Mouse (Mus musculus) skeletal muscle tissue, adult 2 months (tissue): ENCODE data around the gene Gucy2f.
"Not testable (repeated sequence)": the region's sequence is repeated elsewhere in the genome, so short reads cannot be mapped to it uniquely, and the experiment has no call there.

Source experiments
- DNase-seq: peaks from one replicate; pipeline ENCODE4 v3.0.0-alpha.2; 2012; ENCODE audit warnings: low read depth, low spot score

Gucy2f gene

DNA sequence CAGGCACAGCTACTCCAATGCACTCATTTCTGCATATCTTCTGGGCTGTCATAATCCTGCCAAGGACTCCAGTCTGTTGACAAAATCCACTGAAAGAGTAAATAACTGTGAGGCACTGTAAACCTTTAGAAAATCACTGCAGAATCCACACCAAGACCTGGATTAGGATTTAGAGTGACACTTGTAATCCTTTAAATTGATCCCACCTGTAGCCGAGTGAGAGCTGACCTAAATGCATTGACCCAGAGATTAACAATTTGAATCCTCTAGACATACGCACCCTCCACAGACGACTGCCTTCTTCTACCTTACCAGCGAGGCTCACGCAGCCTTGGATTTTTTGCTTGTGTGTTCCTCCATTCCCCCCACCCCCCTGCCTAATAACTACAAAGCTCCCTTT lies at the start of gene Gucy2f:
Gucy2f (minus strand) TSS at position 101 of the 400 bp plus-strand sequence.
- DNase-seq, result no peak

DNA sequence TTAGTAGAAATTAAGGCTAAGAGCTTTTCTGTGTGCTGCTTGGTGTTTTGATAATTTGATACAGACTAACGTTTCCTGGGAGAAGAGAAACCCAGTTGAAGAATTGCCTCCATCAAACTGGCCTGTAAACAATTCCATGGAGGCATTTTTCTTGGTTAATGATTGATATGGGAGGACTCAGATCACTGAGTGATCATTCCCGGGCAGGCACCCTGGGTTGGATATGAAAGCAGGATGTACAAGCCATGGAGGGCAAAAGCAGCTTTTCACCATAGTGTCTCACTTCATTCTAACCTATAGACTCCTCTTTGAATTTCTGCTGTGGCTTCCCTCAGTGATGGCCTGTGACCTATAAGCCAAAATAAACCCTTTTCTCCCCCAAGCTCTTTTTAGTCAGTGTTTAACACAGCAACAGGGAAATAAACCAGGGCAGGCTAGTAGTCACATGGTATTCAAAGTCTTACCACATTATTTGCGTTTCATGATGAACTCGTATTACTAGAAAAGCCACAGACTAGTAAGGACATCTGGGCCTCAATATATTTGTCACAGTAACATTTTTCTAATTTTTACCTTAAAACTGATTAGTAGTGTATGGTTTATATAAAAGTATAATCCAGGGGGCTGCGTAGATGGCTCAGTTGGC lies 49.1 kb upstream of the Gucy2f start:
- no peak for DNase-seq

DNA sequence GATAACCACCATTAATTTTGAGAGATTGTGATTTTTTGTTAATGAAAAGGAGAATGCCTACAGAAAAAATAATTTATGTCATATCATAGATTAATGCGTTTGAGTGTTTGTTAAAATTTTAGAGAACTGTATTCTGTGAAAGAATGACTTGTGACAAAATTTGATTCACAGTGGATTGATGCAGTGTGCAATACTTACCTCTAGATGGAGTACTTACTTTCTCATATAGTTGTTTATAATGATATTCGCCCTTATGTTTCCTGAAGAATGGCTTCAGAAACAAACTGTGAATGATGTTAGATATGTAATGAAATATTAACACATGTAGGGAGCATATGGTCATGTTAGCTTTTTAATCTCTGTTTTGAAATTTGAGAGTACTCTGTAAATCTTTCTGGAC lies 40.4 kb upstream of the Gucy2f start:
- DNase-seq, result no peak

DNA sequence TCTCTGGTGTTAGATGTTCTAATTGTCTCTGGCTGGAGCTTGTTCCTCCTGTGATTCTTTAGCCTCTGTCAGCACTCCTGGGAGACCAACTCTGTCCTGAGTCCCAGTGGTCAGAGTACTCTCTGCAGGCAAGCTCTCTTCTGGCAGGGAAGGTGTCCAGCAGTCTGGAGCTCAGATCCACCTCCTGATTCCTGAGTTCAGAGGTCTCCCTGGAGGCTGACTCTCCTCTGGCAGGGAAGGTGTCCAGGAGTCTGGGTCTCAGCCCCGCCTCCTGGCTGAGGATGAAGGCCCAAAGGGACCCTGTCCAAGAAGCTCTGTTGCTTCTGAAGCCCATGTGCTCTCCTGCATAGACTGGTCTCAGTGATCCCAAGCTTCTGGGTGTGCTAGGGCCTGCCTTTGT lies 39.4 kb upstream of the Gucy2f start:
- not testable (repeated sequence) for DNase-seq

DNA sequence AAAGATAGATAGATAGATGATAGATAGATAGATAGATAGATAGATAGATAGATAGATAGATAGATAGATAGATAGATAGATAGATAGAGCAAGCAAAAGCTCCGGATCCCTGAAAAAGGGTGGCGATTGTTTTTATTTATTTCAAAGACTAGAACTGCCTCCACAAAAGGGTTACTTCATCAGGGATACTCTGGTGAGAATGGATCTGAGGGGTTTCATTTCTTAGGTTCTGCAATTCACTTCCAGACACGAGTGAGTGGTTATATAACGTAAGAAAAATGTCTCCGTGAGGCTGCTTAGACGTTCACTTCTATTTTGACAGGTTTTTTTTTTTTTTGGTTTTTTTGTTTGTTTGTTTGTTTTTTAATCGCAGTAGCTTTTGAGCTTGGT lies 32.0 kb upstream of the Gucy2f start:
- DNase-seq, result no peak

- peak; percentile 57 for DNase-seq
Observed at GRCm38 (mm10) chrX:142228055-142228768, 31.5 kb upstream of the Gucy2f start.

DNA sequence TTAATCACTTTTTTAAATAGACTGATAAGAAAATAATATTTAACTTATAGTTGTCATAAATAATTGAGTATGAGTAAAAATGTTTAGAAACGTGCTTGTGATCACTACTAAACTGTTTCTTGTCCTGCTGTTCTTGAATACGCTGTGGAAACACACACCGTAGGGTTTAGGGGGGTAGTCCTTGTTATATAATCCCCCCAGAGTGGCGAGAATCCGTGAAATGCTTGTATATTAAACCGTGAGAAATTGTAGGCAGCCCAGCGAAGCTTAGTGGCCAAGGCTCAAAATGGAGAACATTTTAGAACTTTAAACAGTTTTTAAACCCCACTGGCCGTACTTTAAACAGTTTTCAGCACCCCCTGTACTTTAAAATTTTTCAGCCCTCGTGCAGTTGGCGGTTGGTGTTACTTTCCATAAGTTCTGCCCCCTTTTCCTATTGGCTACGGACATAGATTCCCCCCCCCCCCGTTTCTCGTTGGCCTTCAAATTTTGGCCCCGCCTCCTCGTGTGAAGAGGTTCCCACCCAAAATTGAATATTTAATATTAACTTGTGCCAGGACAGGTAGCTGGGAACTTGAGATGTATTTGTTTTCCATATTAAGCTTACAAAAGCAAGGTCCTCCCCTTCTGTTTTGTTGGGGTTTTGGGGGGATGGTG lies 30.8 kb upstream of the Gucy2f start:
- DNase-seq, result peak; percentile 13

- DNase-seq, result no peak
Observed at GRCm38 (mm10) chrX:142226542-142226941, 29.8 kb upstream of the Gucy2f start, which contains the start of gene Nxt2. Gene Nxt2 (plus strand): TSS chrX:142226770.

GRCm38 (mm10) chrX:142200295-142200694 lies 3.6 kb upstream of the Gucy2f start:
- DNase-seq, result no peak

DNA sequence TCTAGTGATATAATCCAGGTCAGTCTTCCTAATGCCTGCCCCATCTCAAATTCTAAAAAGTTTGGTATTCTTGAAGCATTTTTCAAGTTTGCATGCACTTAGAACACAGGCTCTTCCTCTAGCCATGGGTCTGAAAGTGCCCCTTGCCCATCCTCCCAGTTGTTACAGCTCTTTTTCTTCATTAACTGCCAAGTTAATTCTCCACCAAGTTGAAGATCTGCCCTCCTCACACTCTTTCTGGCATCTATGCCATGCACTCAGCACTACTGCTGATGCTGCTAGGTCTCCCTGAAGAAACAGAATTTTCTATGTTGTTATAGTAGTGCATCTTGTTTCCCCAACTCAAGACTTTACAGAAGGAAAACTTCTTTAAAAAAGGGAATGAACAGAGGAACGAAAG lies 1.2 kb downstream of the Gucy2f start:
- DNase-seq, result no peak

DNA sequence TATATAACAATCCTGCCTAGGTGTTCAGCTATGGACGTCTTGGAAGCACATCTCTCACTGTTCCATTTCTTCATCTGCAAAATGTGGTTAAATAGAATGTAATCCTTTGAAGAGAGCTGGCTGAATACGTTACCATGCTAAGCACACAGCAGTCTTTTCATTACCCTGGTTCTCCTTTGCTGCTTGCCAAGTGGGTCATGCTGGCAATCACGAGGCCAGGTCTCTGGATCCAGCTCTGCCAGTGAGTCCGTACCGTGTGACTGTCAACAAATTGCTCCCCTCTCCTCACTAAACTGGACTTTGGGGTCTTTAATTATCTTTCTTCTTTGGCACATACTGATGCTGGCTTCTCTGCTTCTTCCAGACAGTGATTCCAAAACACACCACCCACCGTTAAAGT lies 2.3 kb downstream of the Gucy2f start:
- no peak for DNase-seq

- no peak for DNase-seq
Observed at GRCm38 (mm10) chrX:142190355-142190754, 6.4 kb downstream of the Gucy2f start.

- DNase-seq, result no peak
Observed at GRCm38 (mm10) chrX:142189023-142189703, 7.6 kb downstream of the Gucy2f start.

DNA sequence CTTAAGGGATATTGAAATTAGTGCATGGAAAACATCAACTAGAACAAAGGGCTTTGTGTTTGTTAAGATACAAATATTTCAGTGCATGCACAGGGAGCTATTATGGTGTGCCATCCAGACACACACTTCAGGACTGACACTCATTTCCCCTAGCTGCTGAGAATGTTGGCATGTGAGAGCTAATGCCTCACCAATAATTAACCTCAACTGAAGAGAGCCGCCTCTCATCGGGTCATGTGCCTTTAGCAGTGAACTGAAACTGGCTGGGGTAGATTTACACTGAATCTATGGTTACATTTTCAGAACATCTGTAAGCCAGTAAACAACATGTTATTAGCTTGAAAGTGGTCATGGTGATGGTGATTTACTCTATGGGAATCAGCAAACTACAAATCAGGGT lies 14.7 kb downstream of the Gucy2f start:
- DNase-seq, result no peak

DNA sequence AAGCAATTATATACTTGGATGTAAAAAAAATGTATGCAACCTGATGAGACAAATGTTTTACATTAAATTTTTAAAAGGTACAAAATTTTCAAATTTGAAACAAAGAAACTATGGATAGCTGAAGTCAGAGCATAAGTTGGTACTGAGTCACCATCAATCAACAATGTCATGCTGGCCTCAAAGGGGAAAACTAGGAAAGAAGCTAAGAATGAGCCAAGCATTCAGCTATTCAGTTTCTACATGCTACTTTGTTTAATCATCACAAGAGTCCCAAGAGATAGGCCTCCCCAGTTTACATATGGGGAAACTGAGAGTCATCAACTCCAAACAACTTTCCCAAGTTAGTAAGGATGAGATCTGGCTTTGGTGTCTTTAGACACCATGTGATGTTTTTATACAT lies 19.8 kb downstream of the Gucy2f start:
- DNase-seq, result no peak

DNA sequence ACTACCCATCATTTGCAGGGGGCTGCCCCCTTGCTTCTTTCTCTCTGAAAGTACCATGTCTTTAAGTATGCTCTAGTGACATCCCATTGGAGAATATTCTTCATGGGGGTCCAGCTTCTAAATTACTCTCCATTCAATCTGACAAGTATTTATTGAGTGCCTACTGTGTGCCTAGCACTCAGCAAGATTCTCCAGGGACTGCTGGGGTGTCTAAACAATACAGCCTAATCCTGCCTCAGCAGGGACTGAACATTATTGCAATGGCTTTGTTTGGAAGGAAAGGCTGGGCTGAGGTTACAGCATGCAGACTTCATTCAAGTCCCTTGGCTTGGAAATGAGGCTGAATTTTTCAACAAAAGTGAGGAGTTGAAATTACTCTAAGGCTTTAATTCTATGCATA lies 81.0 kb downstream of the Gucy2f start:
- no peak for DNase-seq

DNA sequence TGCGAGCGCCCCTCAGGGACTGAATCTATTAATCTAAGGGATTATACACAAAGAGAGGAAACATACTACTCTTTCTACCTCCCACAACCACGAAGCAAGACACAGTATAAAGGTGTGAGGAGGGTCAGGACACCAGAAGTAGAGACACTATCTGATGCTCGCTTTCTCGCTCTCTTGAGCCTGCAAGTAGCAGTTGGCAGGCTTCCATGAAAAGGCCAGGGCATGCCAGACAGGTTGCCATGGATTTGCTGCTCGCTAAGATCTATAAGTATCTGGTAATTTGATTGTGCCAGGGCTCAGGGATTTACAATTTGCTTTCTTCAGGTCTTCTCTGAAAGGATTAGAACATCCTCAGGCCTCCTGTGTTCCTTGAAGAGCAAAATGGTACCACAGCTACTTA lies 85.5 kb downstream of the Gucy2f start:
- no peak for DNase-seq

DNA sequence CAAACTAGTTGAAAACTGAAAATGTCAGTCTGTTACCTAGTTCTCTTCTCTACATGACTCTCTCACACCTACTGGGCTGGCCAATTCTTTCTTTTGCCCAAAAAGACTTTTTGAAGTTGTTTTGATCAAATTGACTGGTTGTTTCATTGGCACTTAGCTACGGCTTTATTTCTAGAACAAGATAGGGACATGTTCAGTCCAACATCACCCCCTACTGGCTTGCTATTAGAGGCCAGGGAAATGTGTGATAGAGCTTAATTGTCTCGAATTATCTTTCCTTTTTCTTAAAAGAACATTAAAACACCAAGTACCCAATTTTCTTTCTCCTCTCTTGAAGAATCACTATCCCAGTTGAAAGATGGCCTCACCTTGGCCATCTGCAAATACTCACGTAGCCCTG lies 99.8 kb downstream of the Gucy2f start:
- peak; percentile 0 for DNase-seq

- DNase-seq, result no peak
Observed at GRCm38 (mm10) chrX:142095579-142095978, 101.2 kb downstream of the Gucy2f start.

- DNase-seq, result peak; percentile 3
Observed at GRCm38 (mm10) chrX:142062585-142062984, 134.1 kb downstream of the Gucy2f start.
